Mouse (Mus musculus) forebrain, embryonic 14.5 days (tissue): ENCODE measurements around the gene Acy3. TPM values are rescaled to one million over a fixed set of nuclear protein-coding genes. Genes with fewer than 3 reads are reported as not detected.
"Not testable (repeated sequence)": the region's sequence is repeated elsewhere in the genome, so short reads cannot be mapped to it uniquely, and the experiment has no call there.

Source experiments
- ATAC-seq: fragments of 200-750 bp; cut with Nextera tagmentation; 2 replicates; pipeline ENCODE4 v1.8.0; 2017; ENCODE audit warnings: mild to moderate bottlenecking, moderate library complexity
- DNase-seq: peaks from one replicate; pipeline ENCODE4 v3.0.0-alpha.2; 2015; ENCODE audit warnings: low spot score
- H3K27ac ChIP-seq: fragments of 300-500 bp; sonication (generic); 2 replicates; pipeline ENCODE4 v1.5.1; 2014; ENCODE audit warnings: low read depth, mild to moderate bottlenecking, control low read depth, low read length, moderate library complexity
- H3K27me3 ChIP-seq: fragments of 300-500 bp; sonication (generic); replicated peaks from 2 replicates; pipeline ENCODE4 v1.6.1; 2014; ENCODE audit warnings: low read length, control low read depth, mixed read lengths; ENCODE audit not compliant: control insufficient read depth, insufficient read depth
- H3K36me3 ChIP-seq: fragments of 300-500 bp; sonication (generic); 2 replicates; pipeline ENCODE4 v1.6.1; 2014; ENCODE audit warnings: low read length, control low read depth; ENCODE audit not compliant: control insufficient read depth, insufficient read depth
- H3K4me1 ChIP-seq: fragments of 300-500 bp; sonication (generic); 2 replicates; pipeline ENCODE4 v1.6.1; 2014; ENCODE audit warnings: antibody characterized with exemption, low read length, control low read depth; ENCODE audit not compliant: control insufficient read depth, insufficient read depth
- H3K4me2 ChIP-seq: fragments of 300-500 bp; sonication (generic); 2 replicates; pipeline ENCODE4 v1.6.1; 2014; ENCODE audit warnings: mild to moderate bottlenecking, control low read depth, low read length
- H3K4me3 ChIP-seq: fragments of 300-500 bp; sonication (generic); 2 replicates; pipeline ENCODE4 v1.5.1; 2014; ENCODE audit warnings: low read depth, low read length, control low read depth
- H3K9ac ChIP-seq: fragments of 300-500 bp; sonication (generic); 2 replicates; pipeline ENCODE4 v1.6.1; 2014; ENCODE audit warnings: mild to moderate bottlenecking, low read length, control low read depth, moderate library complexity
- H3K9me3 ChIP-seq: fragments of 300-500 bp; sonication (generic); replicated peaks from 2 replicates; pipeline ENCODE4 v1.6.1; 2016; ENCODE audit warnings: low read length, control low read depth, mixed read lengths; ENCODE audit not compliant: control insufficient read depth
- WGBS: fragments of 180-500 bp; shearing (Covaris S2); extraction: QIAGEN DNeasy Blood & Tissue Kit; methylation state at CpG from one replicate; pipeline ENCODE4 v1.1.7; 2014; 5-methylcytosine and 5-hydroxymethylcytosine counted together
- polyA plus RNA-seq: library from polyadenylated mRNA; unstranded; fragments of >200 nt; fragmentation: Nextera tagmentation; extraction: Ambion mirVana; gene quantifications from 2 replicates; pipeline ENCODE4 v1.2.1, GENCODE M21; 2014

The Acy3 gene
- polyA plus RNA-seq, 1 experiment from 2014 or later, result 2.3 TPM

DNA sequence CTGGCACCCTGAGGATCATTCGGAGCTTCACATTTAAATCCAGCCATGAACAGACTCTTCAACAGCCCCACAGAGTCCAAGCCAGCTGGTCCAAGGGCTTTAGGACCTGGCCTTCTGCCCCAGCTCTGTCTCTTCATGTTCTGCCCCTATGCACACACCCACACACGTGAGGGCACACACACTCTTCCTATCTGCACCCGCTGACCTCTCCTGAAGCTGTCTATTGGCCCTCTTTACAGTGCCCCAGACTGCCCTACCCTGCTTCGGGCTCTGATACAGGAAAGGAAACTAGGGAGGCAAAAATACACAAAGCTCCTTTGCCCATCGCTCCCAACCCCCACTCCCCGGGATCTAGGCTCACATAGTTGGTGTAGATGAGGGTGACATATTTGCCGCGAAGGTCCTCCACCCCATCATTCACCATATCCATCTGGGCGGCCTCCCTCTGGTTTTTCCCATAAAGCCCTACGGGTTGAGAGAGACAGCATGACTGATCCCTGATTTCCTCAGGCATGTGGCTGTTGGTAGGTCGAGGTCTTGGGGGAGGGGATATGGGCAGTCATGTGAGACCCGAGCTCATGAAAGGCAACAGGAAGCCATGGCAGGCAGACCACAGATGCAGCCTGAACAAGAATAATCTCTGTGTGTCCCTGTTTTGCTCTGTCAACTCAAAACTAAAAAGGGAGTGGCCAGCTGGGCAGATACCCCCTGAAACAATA is 50.1 kb downstream of the Acy3 start:
- Histone ChIP-seq H3K36me3 (0 out of 2 replicates have a peak, but pooled peaks cover 2% of the 10 kb centered on the region), H3K4me2 (0 out of 2 replicates have a peak overlapping the region, but pooled peaks have one; percentile 3), H3K4me3 (no peak overlapping the region), H3K9me3 (no peaks in the 10 kb centered on the region), H3K27me3 (no peaks in the 10 kb centered on the region), H3K9ac (no peak overlapping the region), H3K27ac (no peak overlapping the region), H3K4me1 (peaks cover 2% of the 10 kb centered on the region; the same call in 1 of the 2 replicates)
- WGBS, result 90% methylated on average over 12 of the region's 12 CpGs
- no peak for DNase-seq
- no peak for ATAC-seq

DNA sequence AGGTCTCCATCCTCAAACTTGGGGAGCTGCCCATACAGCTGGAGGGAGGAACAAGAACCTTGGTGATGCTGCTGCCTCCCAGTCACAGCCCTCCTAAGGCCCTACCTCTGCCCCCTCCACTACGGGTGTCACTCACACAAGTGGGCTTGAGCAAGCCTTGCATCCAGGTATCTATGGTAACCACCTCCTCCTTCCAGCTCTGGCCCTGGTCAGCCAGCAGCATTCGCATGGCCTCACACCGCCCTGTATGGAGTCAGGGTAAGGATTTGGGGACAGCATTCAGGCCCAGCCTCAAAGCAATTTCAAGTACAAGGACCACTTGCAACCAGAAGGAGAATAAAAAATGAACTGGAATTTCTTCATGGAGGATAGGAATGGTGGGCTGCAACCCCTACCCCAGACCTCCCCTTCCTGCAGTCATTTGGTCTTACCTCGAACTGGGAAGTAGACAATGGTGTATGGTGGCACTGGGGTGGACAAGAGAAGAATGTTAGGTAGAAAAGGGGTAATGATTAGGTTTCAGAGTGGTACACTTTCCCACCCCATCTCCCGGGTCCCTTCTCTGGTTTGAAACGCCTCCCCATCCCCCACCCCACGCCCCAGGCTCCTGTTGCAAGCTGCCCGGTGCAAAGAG is 50.9 kb downstream of the Acy3 start:
- peak overlapping the region; percentile 44; the same call in 1 of the 2 replicates for H3K27ac ChIP-seq
- DNase-seq, H3K36me3 ChIP-seq, H3K27me3 ChIP-seq, H3K4me1 ChIP-seq, H3K9me3 ChIP-seq: not testable (repeated sequence)
- WGBS, result 22% methylated on average over 7 of the region's 8 CpGs
- peak overlapping the region; percentile 77 for H3K9ac ChIP-seq
- peak; percentile 36 for ATAC-seq
- peak overlapping the region; percentile 55 for H3K4me3 ChIP-seq
- peak overlapping the region; percentile 67 for H3K4me2 ChIP-seq

DNA sequence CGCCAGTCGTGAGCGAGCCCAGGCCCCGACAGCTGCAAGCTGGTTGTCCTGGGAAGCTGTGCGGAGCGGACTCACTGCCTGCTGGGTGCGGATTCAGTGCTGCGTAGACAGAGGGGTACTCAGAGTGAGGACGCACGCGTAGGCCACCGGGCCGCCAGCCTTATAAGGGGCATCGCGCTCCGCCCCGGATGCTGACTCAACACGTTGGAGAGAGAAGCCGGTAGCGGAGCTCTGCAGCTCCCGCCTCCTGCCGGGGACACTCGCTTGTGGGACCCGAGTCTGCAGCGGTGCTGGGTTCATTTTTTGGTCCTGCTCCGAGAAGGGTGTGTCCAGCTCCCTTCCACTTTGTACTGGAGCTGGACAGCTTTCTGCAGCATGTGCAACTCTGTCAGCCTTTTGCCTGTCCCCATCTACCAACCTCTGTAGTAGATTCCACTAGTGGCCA is 51.4 kb downstream of the Acy3 start, which contains the start of gene Gstp1:
Gene Gstp1, minus strand, starts transcription at position 198 of the 445 bp plus-strand sequence.
- 0 out of 2 replicates have a peak, but pooled peaks cover 2% of the 10 kb centered on the region for H3K36me3 ChIP-seq
- H3K4me3 ChIP-seq, result peak within 1 kb of the TSS; percentile 55
- ATAC-seq (peak; percentile 91), DNase-seq (peak; percentile 84)
- peak within 1 kb of the TSS; percentile 77 for H3K9ac ChIP-seq
- peaks cover 2% of the 10 kb centered on the region; the same call in 1 of the 2 replicates for H3K4me1 ChIP-seq
- no peaks in the 10 kb centered on the region for H3K9me3 ChIP-seq
- peak within 1 kb of the TSS; percentile 67 for H3K4me2 ChIP-seq
- WGBS, result under 1% methylated on average over 26 of the region's 26 CpGs
- no peaks in the 10 kb centered on the region for H3K27me3 ChIP-seq
- H3K27ac ChIP-seq, result peak within 1 kb of the TSS; percentile 44; the same call in 1 of the 2 replicates

Other genes with a start within 250 kb of the Acy3 start
- gene Kmt5b, start 219.1 kb upstream of the Acy3 start, polyA plus RNA-seq, result 32.8 and 48.7 TPM in 2 replicates
- 32.0 and 49.5 TPM in 2 replicates for gene Chka, start 134.8 kb upstream of the Acy3 start, polyA plus RNA-seq
- 5.8 and 9.1 TPM in 2 replicates for gene Tcirg1, start 79.4 kb upstream of the Acy3 start, polyA plus RNA-seq
- 243 and 301 TPM in 2 replicates for gene Ndufs8, start 73.8 kb upstream of the Acy3 start, polyA plus RNA-seq
- 1.9 and 2.0 TPM in 2 replicates for gene Aldh3b1, start 56.8 kb upstream of the Acy3 start, polyA plus RNA-seq
- 7.5 and 9.4 TPM in 2 replicates for gene Unc93b1, start 51.4 kb upstream of the Acy3 start, polyA plus RNA-seq
- gene Aldh3b3, start 27.9 kb upstream of the Acy3 start, polyA plus RNA-seq, result not detected in 2 replicates
- 0.36 and 0.42 TPM in 2 replicates for gene Aldh3b2, start 14.2 kb upstream of the Acy3 start, polyA plus RNA-seq
- not detected in 2 replicates for gene Tbx10, start 6.2 kb downstream of the Acy3 start, polyA plus RNA-seq
- gene Nudt8, start 14.0 kb downstream of the Acy3 start, polyA plus RNA-seq, result 35.6 and 41.1 TPM in 2 replicates
- gene Gm49405, start 14.1 kb downstream of the Acy3 start, polyA plus RNA-seq, result 2.2 and 3.8 TPM in 2 replicates
- 3.2 and 5.4 TPM in 2 replicates for gene Doc2g, start 16.7 kb downstream of the Acy3 start, polyA plus RNA-seq
- gene Ndufv1, start 26.2 kb downstream of the Acy3 start, polyA plus RNA-seq, result 238 and 254 TPM in 2 replicates
- 369 and 398 TPM in 2 replicates for gene Gstp1, start 51.4 kb downstream of the Acy3 start, polyA plus RNA-seq
- 1.2 and 4.2 TPM in 2 replicates for gene Gstp2, start 59.5 kb downstream of the Acy3 start, polyA plus RNA-seq
- not detected in 2 replicates for gene Gstp3, start 73.0 kb downstream of the Acy3 start, polyA plus RNA-seq
- not detected in 2 replicates for gene Cabp2, start 95.0 kb downstream of the Acy3 start, polyA plus RNA-seq
- 88.6 and 91.7 TPM in 2 replicates for gene Cdk2ap2, start 110.6 kb downstream of the Acy3 start, polyA plus RNA-seq
- gene Pitpnm1, start 113.4 kb downstream of the Acy3 start, polyA plus RNA-seq, result 29.1 and 40.8 TPM in 2 replicates
- 85.2 and 94.4 TPM in 2 replicates for gene Aip, start 139.3 kb downstream of the Acy3 start, polyA plus RNA-seq
- gene Gpr152, start 153.2 kb downstream of the Acy3 start, polyA plus RNA-seq, result not detected in 2 replicates
- 0.08 and 0.12 TPM in 2 replicates for gene Cabp4, start 157.5 kb downstream of the Acy3 start, polyA plus RNA-seq
- 134 and 154 TPM in 2 replicates for gene Coro1b, start 162.0 kb downstream of the Acy3 start, polyA plus RNA-seq
- 0.24 TPM in 1 of 2 replicates, not detected in the other for gene Ptprcap, start 167.0 kb downstream of the Acy3 start, polyA plus RNA-seq
- gene Rps6kb2, start 176.8 kb downstream of the Acy3 start, polyA plus RNA-seq, result 32.3 and 35.5 TPM in 2 replicates
- gene Carns1, start 188.9 kb downstream of the Acy3 start, polyA plus RNA-seq, result 3.9 and 4.2 TPM in 2 replicates
- gene Tbc1d10c, start 204.7 kb downstream of the Acy3 start, polyA plus RNA-seq, result 0.52 and 0.80 TPM in 2 replicates
- gene Ppp1ca, start 205.5 kb downstream of the Acy3 start, polyA plus RNA-seq, result 608 and 689 TPM in 2 replicates
- gene Rad9a, start 215.1 kb downstream of the Acy3 start, polyA plus RNA-seq, result 25.5 and 25.7 TPM in 2 replicates
- 0.61 and 0.85 TPM in 2 replicates for gene Clcf1, start 227.7 kb downstream of the Acy3 start, polyA plus RNA-seq
- gene AC109138.7, start 227.8 kb downstream of the Acy3 start, polyA plus RNA-seq, result not detected in 2 replicates
- gene Pold4, start 245.3 kb downstream of the Acy3 start, polyA plus RNA-seq, result 17.6 and 19.0 TPM in 2 replicates